Mouse (Mus musculus) C2C12 (cell line): Measurements from ENCODE around the gene Tctn1.

Source experiments
- CEBPB ChIP-seq: IDR thresholded peaks from one replicate; pipeline ENCODE4 v1.6.1; 2011; ENCODE audit warnings: low read depth, mild to moderate bottlenecking, control low read depth, moderate library complexity
- CTCF ChIP-seq: IDR thresholded peaks from one replicate; pipeline ENCODE4 v1.5.1; 2011; ENCODE audit not compliant: control insufficient read depth, insufficient read depth, insufficient read length
- MAX ChIP-seq: IDR thresholded peaks from one replicate; pipeline ENCODE4 v1.6.1; 2011; ENCODE audit warnings: mild to moderate bottlenecking, control low read depth
- MYOD1 ChIP-seq: IDR thresholded peaks from one replicate; pipeline ENCODE4 v1.6.1; 2011; ENCODE audit warnings: low read depth; ENCODE audit not compliant: control insufficient read depth, insufficient read length
- MYOG ChIP-seq: IDR thresholded peaks from one replicate; pipeline ENCODE4 v1.6.1; 2011; ENCODE audit not compliant: control insufficient read depth, insufficient read length; ENCODE audit errors: extremely low read depth
- USF1 ChIP-seq: IDR thresholded peaks from one replicate; pipeline ENCODE4 v1.6.1; 2011; ENCODE audit warnings: low read depth, mild to moderate bottlenecking, control low read depth, moderate library complexity

GRCm38 (mm10) chr5:122291149-122291548 is 26.9 kb upstream of the Tctn1 start:
- TF ChIP-seq CTCF (no peak), USF1 (no peak), CEBPB (no peak), MAX (no peak), MYOD1 (no peak), MYOG (no peak)
